Mouse (Mus musculus): Measurements from ENCODE around the gene Gss.

DNA sequence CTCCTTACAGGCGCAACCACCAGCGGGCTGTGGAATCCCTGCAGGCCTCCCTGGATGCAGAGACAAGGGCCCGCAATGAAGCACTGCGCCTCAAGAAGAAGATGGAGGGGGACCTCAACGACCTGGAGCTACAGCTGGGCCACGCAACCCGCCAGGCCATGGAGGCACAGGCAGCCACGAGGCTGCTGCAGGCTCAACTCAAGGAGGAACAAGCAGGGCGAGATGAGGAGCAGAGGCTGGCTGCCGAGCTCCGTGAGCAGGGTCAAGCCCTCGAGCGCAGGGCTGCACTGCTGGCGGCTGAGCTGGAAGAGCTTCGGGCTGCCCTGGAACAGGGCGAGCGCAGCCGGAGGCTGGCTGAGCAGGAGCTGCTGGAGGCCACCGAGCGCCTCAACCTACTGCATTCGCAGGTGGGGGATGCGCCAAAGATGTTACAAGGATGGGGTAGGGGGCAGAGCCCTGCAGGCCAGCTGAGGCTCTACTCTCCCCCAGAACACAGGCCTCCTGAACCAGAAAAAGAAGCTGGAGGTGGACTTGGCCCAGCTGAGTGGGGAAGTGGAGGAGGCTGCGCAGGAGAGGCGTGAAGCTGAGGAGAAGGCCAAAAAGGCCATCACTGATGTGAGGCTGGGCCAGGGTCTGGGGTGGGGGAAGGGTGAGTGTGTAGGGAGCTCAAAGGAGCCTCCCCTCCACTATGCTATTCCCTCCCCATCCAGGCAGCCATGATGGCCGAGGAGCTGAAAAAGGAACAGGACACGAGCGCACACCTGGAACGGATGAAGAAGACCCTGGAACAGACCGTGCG, 39.7 kb upstream of the Gss start:
- TF ChIP-seq POLR2A (IDR thresholded peaks at IDR 0.05; ENCODE audit: extremely low read depth, insufficient read depth, low read length) (no peak), CTCF (IDR thresholded peaks at IDR 0.05; ENCODE audit: extremely low read depth, insufficient read depth, low read length) (no peak)

All from cortical plate, adult 2 months (tissue).